Mouse (Mus musculus): ENCODE measurements around the gene Zfp592. TPM values are rescaled to one million over a fixed set of nuclear protein-coding genes. Genes with fewer than 3 reads are reported as not detected.

Gene Zfp592
- total RNA-seq, 1 experiment = 8.2 TPM

DNA sequence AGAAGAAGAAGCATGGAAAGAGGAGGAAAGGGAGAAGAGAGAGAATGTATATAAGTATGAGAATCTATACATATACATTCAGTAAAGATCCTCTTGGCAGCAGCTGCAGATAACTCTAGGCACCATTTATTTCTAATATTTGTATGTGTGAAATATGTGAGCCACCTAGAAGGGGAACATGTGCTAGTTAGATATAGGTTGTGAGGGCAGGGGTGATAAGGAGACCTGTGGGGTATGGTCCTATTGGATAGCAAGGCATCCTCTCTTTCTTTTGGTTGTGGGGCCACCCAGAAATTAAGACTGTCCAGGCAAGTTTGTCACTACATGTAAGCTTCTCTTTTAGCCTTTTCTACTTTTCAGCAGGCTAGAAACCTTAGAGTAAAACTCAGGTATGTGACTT, 29.2 kb downstream of the Zfp592 start:
- H3K36me3 ChIP-seq (ENCODE audit: control insufficient read depth, insufficient read depth, low read length, poor library complexity, severe bottlenecking) = peaks cover 26% of the 10 kb centered on the region
- H3K9me3 ChIP-seq (ENCODE audit: control insufficient read depth, insufficient read depth, low read depth, low read length) = no peaks in the 10 kb centered on the region
- no peak for TF ChIP-seq ZNF384 (IDR thresholded peaks at IDR 0.05; ENCODE audit: low read depth, low read length)
- no peak for TF ChIP-seq ZC3H11A (IDR thresholded peaks at IDR 0.05; ENCODE audit: borderline replicate concordance, low read depth, low read length)
- no peak for TF ChIP-seq MAFK (IDR thresholded peaks at IDR 0.05; ENCODE audit: insufficient read depth, low read depth, low read length)
- no peak for TF ChIP-seq CHD2 (IDR thresholded peaks at IDR 0.05; ENCODE audit: low read depth, low read length)
- no peak for TF ChIP-seq HCFC1 (IDR thresholded peaks at IDR 0.05; ENCODE audit: borderline replicate concordance, insufficient read depth, low read length)
- no peak overlapping the region for H3K27ac ChIP-seq (ENCODE audit: insufficient read depth, low read depth, low read length, poor library complexity, severe bottlenecking)
- no peak overlapping the region for H3K9ac ChIP-seq (ENCODE audit: insufficient read depth, low read depth, low read length, poor library complexity, severe bottlenecking)
- peaks cover 4 to 12% of the 10 kb centered on the region in 2 experiments for H3K4me1 ChIP-seq (ENCODE audit: control insufficient read depth in 2 of 2, insufficient read depth in 2 of 2, low read length in 2 of 2, poor library complexity in 1 of 2)
- no peak overlapping the region for H3K4me3 ChIP-seq (ENCODE audit: insufficient read depth in 1 of 2, low read depth in 1 of 2, low read length in 2 of 2, poor library complexity in 1 of 2, severe bottlenecking in 1 of 2)
- in situ Hi-C loops (cut with MboI; ENCODE audit: low sequenced_read_pairs in 2 of 2, unreplicated experiment in 2 of 2) = no loop called here
- DNase-seq (ENCODE audit: low read depth, low spot score) = no peak

DNA sequence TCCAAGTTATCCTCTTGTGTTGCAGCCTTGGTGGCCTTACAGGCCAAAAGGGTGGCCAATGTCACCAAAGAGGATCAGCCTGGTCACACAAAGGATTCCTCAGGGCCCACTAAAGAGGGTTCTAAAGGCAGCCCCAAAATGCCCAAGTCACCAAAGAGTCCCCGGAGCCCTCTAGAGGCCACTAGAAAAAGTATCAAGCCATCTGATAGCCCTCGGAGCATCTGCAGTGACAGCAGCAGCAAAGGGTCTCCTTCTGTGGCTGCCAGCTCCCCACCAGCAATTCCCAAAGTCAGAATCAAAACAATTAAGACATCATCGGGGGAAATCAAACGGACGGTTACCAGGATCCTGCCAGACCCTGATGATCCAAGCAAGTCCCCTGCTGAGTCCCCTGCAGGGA, 30.6 kb downstream of the Zfp592 start:
- DNase-seq (ENCODE audit: low read depth, low spot score) = no peak
- in situ Hi-C loops (cut with MboI; ENCODE audit: low sequenced_read_pairs in 2 of 2, unreplicated experiment in 2 of 2) = no loop called here
- Histone ChIP-seq H3K36me3 (ENCODE audit: control insufficient read depth, insufficient read depth, low read length, poor library complexity, severe bottlenecking) (peaks cover 26% of the 10 kb centered on the region), H3K9ac (ENCODE audit: insufficient read depth, low read depth, low read length, poor library complexity, severe bottlenecking) (no peak overlapping the region), H3K9me3 (ENCODE audit: control insufficient read depth, insufficient read depth, low read depth, low read length) (no peaks in the 10 kb centered on the region), H3K4me1 (ENCODE audit: control insufficient read depth in 2 of 2, insufficient read depth in 2 of 2, low read length in 2 of 2, poor library complexity in 1 of 2) (peaks cover 4 to 12% of the 10 kb centered on the region in 2 experiments), H3K4me3 (ENCODE audit: insufficient read depth in 1 of 2, low read depth in 1 of 2, low read length in 2 of 2, poor library complexity in 1 of 2, severe bottlenecking in 1 of 2) (no peak overlapping the region), H3K27ac (ENCODE audit: insufficient read depth, low read depth, low read length, poor library complexity, severe bottlenecking) (no peak overlapping the region)
- TF ChIP-seq MAFK (IDR thresholded peaks at IDR 0.05; ENCODE audit: insufficient read depth, low read depth, low read length) (no peak), CHD2 (IDR thresholded peaks at IDR 0.05; ENCODE audit: low read depth, low read length) (no peak), ZC3H11A (IDR thresholded peaks at IDR 0.05; ENCODE audit: borderline replicate concordance, low read depth, low read length) (no peak), ZNF384 (IDR thresholded peaks at IDR 0.05; ENCODE audit: low read depth, low read length) (no peak), HCFC1 (IDR thresholded peaks at IDR 0.05; ENCODE audit: borderline replicate concordance, insufficient read depth, low read length) (no peak)

- in situ Hi-C loops (cut with MboI; ENCODE audit: low sequenced_read_pairs in 2 of 2, unreplicated experiment in 2 of 2) = no loop called here
- no peaks in the 10 kb centered on the region for H3K9me3 ChIP-seq (ENCODE audit: control insufficient read depth, insufficient read depth, low read depth, low read length)
- H3K4me3 ChIP-seq (ENCODE audit: insufficient read depth in 1 of 2, low read depth in 1 of 2, low read length in 2 of 2, poor library complexity in 1 of 2, severe bottlenecking in 1 of 2) = no peak overlapping the region
- peaks cover 4 to 12% of the 10 kb centered on the region in 2 experiments for H3K4me1 ChIP-seq (ENCODE audit: control insufficient read depth in 2 of 2, insufficient read depth in 2 of 2, low read length in 2 of 2, poor library complexity in 1 of 2)
- no peak overlapping the region for H3K27ac ChIP-seq (ENCODE audit: insufficient read depth, low read depth, low read length, poor library complexity, severe bottlenecking)
- H3K36me3 ChIP-seq (ENCODE audit: control insufficient read depth, insufficient read depth, low read length, poor library complexity, severe bottlenecking) = peaks cover 30% of the 10 kb centered on the region
- no peak for DNase-seq (ENCODE audit: low read depth, low spot score)
- H3K9ac ChIP-seq (ENCODE audit: insufficient read depth, low read depth, low read length, poor library complexity, severe bottlenecking) = no peak overlapping the region
- TF ChIP-seq HCFC1 (IDR thresholded peaks at IDR 0.05; ENCODE audit: borderline replicate concordance, insufficient read depth, low read length) (no peak), CHD2 (IDR thresholded peaks at IDR 0.05; ENCODE audit: low read depth, low read length) (no peak), MAFK (IDR thresholded peaks at IDR 0.05; ENCODE audit: insufficient read depth, low read depth, low read length) (no peak), ZNF384 (IDR thresholded peaks at IDR 0.05; ENCODE audit: low read depth, low read length) (no peak), ZC3H11A (IDR thresholded peaks at IDR 0.05; ENCODE audit: borderline replicate concordance, low read depth, low read length) (no peak)
Observed at GRCm38 (mm10) chr7:81024651-81025050, 31.2 kb downstream of the Zfp592 start.

- Histone ChIP-seq H3K9me3 (ENCODE audit: control insufficient read depth, insufficient read depth, low read depth, low read length) (no peaks in the 10 kb centered on the region), H3K4me3 (ENCODE audit: insufficient read depth in 1 of 2, low read depth in 1 of 2, low read length in 2 of 2, poor library complexity in 1 of 2, severe bottlenecking in 1 of 2) (no peak overlapping the region), H3K27ac (ENCODE audit: insufficient read depth, low read depth, low read length, poor library complexity, severe bottlenecking) (no peak overlapping the region), H3K4me1 (ENCODE audit: control insufficient read depth in 2 of 2, insufficient read depth in 2 of 2, low read length in 2 of 2, poor library complexity in 1 of 2) (peaks cover 0 to 6% of the 10 kb centered on the region in 2 experiments; a peak in 1 of 4 replicates), H3K36me3 (ENCODE audit: control insufficient read depth, insufficient read depth, low read length, poor library complexity, severe bottlenecking) (peaks cover 30% of the 10 kb centered on the region), H3K9ac (ENCODE audit: insufficient read depth, low read depth, low read length, poor library complexity, severe bottlenecking) (no peak overlapping the region)
- DNase-seq (ENCODE audit: low read depth, low spot score) = no peak
- in situ Hi-C loops (cut with MboI; ENCODE audit: low sequenced_read_pairs in 2 of 2, unreplicated experiment in 2 of 2) = no loop called here
- TF ChIP-seq ZC3H11A (IDR thresholded peaks at IDR 0.05; ENCODE audit: borderline replicate concordance, low read depth, low read length) (no peak), CHD2 (IDR thresholded peaks at IDR 0.05; ENCODE audit: low read depth, low read length) (no peak), ZNF384 (IDR thresholded peaks at IDR 0.05; ENCODE audit: low read depth, low read length) (no peak), MAFK (IDR thresholded peaks at IDR 0.05; ENCODE audit: insufficient read depth, low read depth, low read length) (no peak), HCFC1 (IDR thresholded peaks at IDR 0.05; ENCODE audit: borderline replicate concordance, insufficient read depth, low read length) (no peak)
Observed at GRCm38 (mm10) chr7:81025751-81026150, 32.3 kb downstream of the Zfp592 start.

DNA sequence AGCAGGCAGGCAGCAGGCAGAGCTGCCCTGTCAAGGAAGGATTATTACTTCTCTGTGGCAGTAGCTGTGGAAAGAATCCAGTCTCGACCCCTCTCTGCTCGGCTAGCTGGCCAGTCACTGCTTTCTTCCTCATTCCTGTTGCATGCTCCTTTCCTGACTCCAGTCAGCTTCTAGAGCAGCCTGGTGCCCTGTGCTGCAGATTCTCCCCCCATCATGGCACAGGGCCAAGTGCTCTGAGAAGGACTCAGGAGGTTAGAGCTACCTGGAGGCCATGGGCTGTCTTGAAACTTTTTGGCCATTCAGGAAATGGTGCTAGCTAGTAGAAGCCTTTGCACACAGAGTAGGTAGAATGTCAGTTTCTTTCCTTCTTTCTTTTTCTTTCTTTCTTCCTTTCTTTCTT, 46.2 kb downstream of the Zfp592 start:
- Histone ChIP-seq H3K27ac (ENCODE audit: insufficient read depth, low read depth, low read length, poor library complexity, severe bottlenecking) (no peak overlapping the region), H3K9ac (ENCODE audit: insufficient read depth, low read depth, low read length, poor library complexity, severe bottlenecking) (no peak overlapping the region), H3K9me3 (ENCODE audit: control insufficient read depth, insufficient read depth, low read depth, low read length) (no peaks in the 10 kb centered on the region), H3K4me1 (ENCODE audit: control insufficient read depth in 2 of 2, insufficient read depth in 2 of 2, low read length in 2 of 2, poor library complexity in 1 of 2) (no peaks in the 10 kb centered on the region), H3K36me3 (ENCODE audit: control insufficient read depth, insufficient read depth, low read length, poor library complexity, severe bottlenecking) (peaks cover 33% of the 10 kb centered on the region), H3K4me3 (ENCODE audit: insufficient read depth in 1 of 2, low read depth in 1 of 2, low read length in 2 of 2, poor library complexity in 1 of 2, severe bottlenecking in 1 of 2) (no peak overlapping the region)
- TF ChIP-seq ZC3H11A (IDR thresholded peaks at IDR 0.05; ENCODE audit: borderline replicate concordance, low read depth, low read length) (no peak), HCFC1 (IDR thresholded peaks at IDR 0.05; ENCODE audit: borderline replicate concordance, insufficient read depth, low read length) (no peak), MAFK (IDR thresholded peaks at IDR 0.05; ENCODE audit: insufficient read depth, low read depth, low read length) (no peak), ZNF384 (IDR thresholded peaks at IDR 0.05; ENCODE audit: low read depth, low read length) (no peak)
- DNase-seq (ENCODE audit: low read depth, low spot score) = no peak
- in situ Hi-C loops (cut with MboI; ENCODE audit: low sequenced_read_pairs in 2 of 2, unreplicated experiment in 2 of 2) = no loop called here

Measured in ES-E14 (cell line).